Comparison of ENCODE assay signal across 8 mouse cellular contexts in genomic region chr3:153085096-153085788, GRCm38 (mm10).
DNase-seq lines count a peak whose midpoint lies in the region; ATAC-seq and TF ChIP-seq lines count a peak whose summit lies in the region.
"Had no signal": no experiment of that assay in that cellular context is flagged by ENCODE, and none has a peak within 500 bp of the region (broad histone marks: within the 10 kb centered on the region; RNA-seq: fewer than 3 reads in every experiment).

No protein-coding gene starts in this region.

- TF ChIP-seq RAD21 in MEL (IDR thresholded peaks at IDR 0.05; ENCODE audit: low read depth, low read length): no peak

- H3K4me1 ChIP-seq in MEL (ENCODE audit: control insufficient read depth in 1 of 2, insufficient read depth in 2 of 2, low read length in 2 of 2): no peaks in the 10 kb centered on the region
- H3K4me1 ChIP-seq in embryonic facial prominence, embryonic 15.5 days: peaks cover 12% of the 10 kb centered on the region
- H3K4me1 ChIP-seq in hindbrain, embryonic 10.5 days (replicated peaks): peaks cover 32% of the 10 kb centered on the region
- peaks cover 19% of the 10 kb centered on the region for H3K4me1 ChIP-seq in midbrain, embryonic 11.5 days (ENCODE audit: control insufficient read depth, insufficient read depth, low read length)
- H3K4me1 ChIP-seq in stomach, postnatal 0 days (replicated peaks; ENCODE audit: control insufficient read depth, insufficient read depth): peaks cover 3% of the 10 kb centered on the region; the same call in 1 of the 2 replicates

- H3K4me3 ChIP-seq in MEL (ENCODE audit: control insufficient read depth in 1 of 2, insufficient read depth in 1 of 2, low read depth in 2 of 2, low read length in 2 of 2): no peak overlapping the region
- peak overlapping the region; percentile 0; the same call in 1 of the 2 replicates for H3K4me3 ChIP-seq in embryonic facial prominence, embryonic 15.5 days (replicated peaks)
- no peak overlapping the region for H3K4me3 ChIP-seq in hindbrain, embryonic 10.5 days
- no peak overlapping the region for H3K4me3 ChIP-seq in midbrain, embryonic 11.5 days (ENCODE audit: low read depth, low read length)
- H3K4me3 ChIP-seq in stomach, postnatal 0 days (ENCODE audit: low read depth, low read length): no peak overlapping the region
- H3K4me3 ChIP-seq: myocyte had no signal

- no peak for TF ChIP-seq EP300 in MEL (IDR thresholded peaks at IDR 0.05; ENCODE audit: low read depth in 1 of 2, low read length in 2 of 2)
- TF ChIP-seq EP300 in stomach, postnatal 0 days (optimal IDR thresholded peaks at IDR 0.05): no peak

- WGBS in embryonic facial prominence, embryonic 15.5 days: 22% methylated on average over 17 of the region's 17 CpGs
- 57% methylated on average over 17 of the region's 17 CpGs for WGBS in hindbrain, embryonic 10.5 days
- WGBS in midbrain, embryonic 11.5 days: 37% methylated on average over 17 of the region's 17 CpGs
- WGBS in stomach, postnatal 0 days: 42% methylated on average over 17 of the region's 17 CpGs

- H3K4me2 ChIP-seq in embryonic facial prominence, embryonic 15.5 days (replicated peaks): peak overlapping the region; percentile 39
- H3K4me2 ChIP-seq in midbrain, embryonic 11.5 days: peak overlapping the region; percentile 18; the same call in 1 of the 2 replicates
- 0 out of 2 replicates have a peak overlapping the region, but pooled peaks have one; percentile 8 for H3K4me2 ChIP-seq in stomach, postnatal 0 days (replicated peaks; ENCODE audit: low read depth)

- TF ChIP-seq CTCF in MEL (IDR thresholded peaks at IDR 0.05 in 2 of 3, conservative IDR thresholded peaks at IDR 0.05 in 1 of 3; ENCODE audit: control insufficient read depth in 1 of 3, insufficient read depth in 1 of 3, low read depth in 2 of 3, low read length in 3 of 3, poor library complexity in 1 of 3, severe bottlenecking in 1 of 3): no peak
- no peak for TF ChIP-seq CTCF in stomach, postnatal 0 days (IDR thresholded peaks at IDR 0.05; ENCODE audit: low read depth)

- no peak for TF ChIP-seq POLR2A in MEL (IDR thresholded peaks at IDR 0.05; ENCODE audit: control insufficient read depth in 1 of 2, insufficient read depth in 1 of 2, low read depth in 1 of 2, low read length in 2 of 2, poor library complexity in 1 of 2)

- H3K9me3 ChIP-seq in MEL (replicated peaks; ENCODE audit: insufficient read depth, low read length): no peaks in the 10 kb centered on the region
- H3K9me3 ChIP-seq in embryonic facial prominence, embryonic 15.5 days (replicated peaks): no peaks in the 10 kb centered on the region
- no peaks in the 10 kb centered on the region for H3K9me3 ChIP-seq in hindbrain, embryonic 10.5 days
- no peaks in the 10 kb centered on the region for H3K9me3 ChIP-seq in midbrain, embryonic 11.5 days (ENCODE audit: control insufficient read depth, low read length)
- H3K9me3 ChIP-seq in stomach, postnatal 0 days (ENCODE audit: control insufficient read depth, low read length): no peaks in the 10 kb centered on the region

- no peak overlapping the region for H3K9ac ChIP-seq in MEL (ENCODE audit: control insufficient read depth, low read depth, low read length, poor library complexity, severe bottlenecking)
- H3K9ac ChIP-seq in embryonic facial prominence, embryonic 15.5 days: no peak overlapping the region
- H3K9ac ChIP-seq in midbrain, embryonic 11.5 days (ENCODE audit: low read length): 0 out of 2 replicates have a peak overlapping the region, but pooled peaks have one; percentile 25
- no peak overlapping the region for H3K9ac ChIP-seq in stomach, postnatal 0 days (ENCODE audit: low read length)

- peak; percentile 26; the same call in 1 of the 2 replicates for ATAC-seq in embryonic facial prominence, embryonic 15.5 days (ENCODE audit: insufficient number of reproducible peaks, low FRiP score, low TSS enrichment, low read depth)
- peak; percentile 62 for ATAC-seq in midbrain, embryonic 11.5 days (ENCODE audit: low FRiP score)
- ATAC-seq in stomach, postnatal 0 days (ENCODE audit: low FRiP score, low TSS enrichment): no peak

- DNase-seq in MEL (ENCODE audit: low read depth, low spot score): peak; percentile 20
- peak; percentile 57 for DNase-seq in adrenal gland, postnatal 14 days
- peak; percentile 31 for DNase-seq in hindbrain, embryonic 10.5 days (ENCODE audit: low spot score)
- peak; percentile 41 for DNase-seq in layer of hippocampus, adult 9-11 months
- peak; percentile 91 for DNase-seq in midbrain, embryonic 11.5 days (ENCODE audit: low spot score, missing footprints)
- peak; percentile 16 for DNase-seq in stomach, postnatal 0 days (ENCODE audit: low spot score)

- H3K27ac ChIP-seq in MEL (ENCODE audit: control insufficient read depth, low read depth, low read length): no peak overlapping the region
- H3K27ac ChIP-seq in embryonic facial prominence, embryonic 15.5 days (replicated peaks): no peak overlapping the region
- peak overlapping the region; percentile 73 for H3K27ac ChIP-seq in hindbrain, embryonic 10.5 days
- no peak overlapping the region; the same call in 1 of the 2 replicates for H3K27ac ChIP-seq in midbrain, embryonic 11.5 days (ENCODE audit: low read depth, low read length)
- no peak overlapping the region for H3K27ac ChIP-seq in stomach, postnatal 0 days (replicated peaks)

- H3K27me3 ChIP-seq in MEL (ENCODE audit: control insufficient read depth in 1 of 2, insufficient read depth in 2 of 2, low read length in 2 of 2): peaks cover 0 to 1% of the 10 kb centered on the region in 2 experiments; a peak in 1 of 4 replicates
- H3K27me3 ChIP-seq in embryonic facial prominence, embryonic 15.5 days: no peaks in the 10 kb centered on the region
- H3K27me3 ChIP-seq in hindbrain, embryonic 10.5 days (ENCODE audit: insufficient read depth, poor library complexity, severe bottlenecking): 0 out of 2 replicates have a peak, but pooled peaks cover 4% of the 10 kb centered on the region
- H3K27me3 ChIP-seq in midbrain, embryonic 11.5 days (ENCODE audit: control insufficient read depth, insufficient read depth, low read length): no peaks in the 10 kb centered on the region
- no peaks in the 10 kb centered on the region for H3K27me3 ChIP-seq in stomach, postnatal 0 days (ENCODE audit: control insufficient read depth, insufficient read depth, low read length)

- no peaks in the 10 kb centered on the region for H3K79me2 ChIP-seq in MEL (ENCODE audit: control insufficient read depth, insufficient read depth, low read length, poor library complexity)

- H3K36me3 ChIP-seq in MEL (ENCODE audit: control insufficient read depth in 1 of 2, insufficient read depth in 2 of 2, low read length in 2 of 2): no peaks in the 10 kb centered on the region
- no peaks in the 10 kb centered on the region for H3K36me3 ChIP-seq in embryonic facial prominence, embryonic 15.5 days
- H3K36me3 ChIP-seq in hindbrain, embryonic 10.5 days: no peaks in the 10 kb centered on the region
- no peaks in the 10 kb centered on the region for H3K36me3 ChIP-seq in midbrain, embryonic 11.5 days (ENCODE audit: control insufficient read depth, insufficient read depth, low read length)
- no peaks in the 10 kb centered on the region for H3K36me3 ChIP-seq in stomach, postnatal 0 days (ENCODE audit: control insufficient read depth, insufficient read depth, low read length)

TF ChIP-seq in MEL, 35 proteins besides CTCF, POLR2A, EP300 and RAD21:
- TF ChIP-seq CHD1 (IDR thresholded peaks at IDR 0.05; ENCODE audit: low read depth, low read length): no peak
- TF ChIP-seq JUND (IDR thresholded peaks at IDR 0.05; ENCODE audit: low read depth, low read length): no peak
- no peak for TF ChIP-seq ZKSCAN1 (IDR thresholded peaks at IDR 0.05; ENCODE audit: low read depth, low read length)
- TF ChIP-seq ZNF384 (IDR thresholded peaks at IDR 0.05; ENCODE audit: low read depth, low read length): no peak
- no peak for TF ChIP-seq POLR2AphosphoS5 (IDR thresholded peaks at IDR 0.05; ENCODE audit: borderline replicate concordance, low read depth, low read length)
- no peak for TF ChIP-seq SIN3A (IDR thresholded peaks at IDR 0.05; ENCODE audit: low read length)
- TF ChIP-seq GATA1 (IDR thresholded peaks at IDR 0.05; ENCODE audit: low read depth, low read length): no peak
- TF ChIP-seq NRF1 (IDR thresholded peaks at IDR 0.05; ENCODE audit: insufficient read depth, low read depth, low read length, poor library complexity, severe bottlenecking): no peak
- no peak for TF ChIP-seq ZMIZ1 (IDR thresholded peaks at IDR 0.05; ENCODE audit: low read depth, low read length)
- no peak for TF ChIP-seq NELFE (IDR thresholded peaks at IDR 0.05; ENCODE audit: low read depth, low read length)
- TF ChIP-seq MAFK (IDR thresholded peaks at IDR 0.05; ENCODE audit: borderline replicate concordance, low read depth, low read length): no peak
- TF ChIP-seq HCFC1 (IDR thresholded peaks at IDR 0.05; ENCODE audit: low read depth, low read length): no peak
- TF ChIP-seq TBP (IDR thresholded peaks at IDR 0.05; ENCODE audit: low read depth, low read length): no peak
- no peak for TF ChIP-seq TAL1 (IDR thresholded peaks at IDR 0.05; ENCODE audit: low read length)
- no peak for TF ChIP-seq USF1 (IDR thresholded peaks at IDR 0.05; ENCODE audit: low read depth, low read length)
- TF ChIP-seq POLR2AphosphoS2 (IDR thresholded peaks at IDR 0.05; ENCODE audit: low read length): no peak
- TF ChIP-seq MYB (IDR thresholded peaks at IDR 0.05; ENCODE audit: low read depth, low read length): no peak
- TF ChIP-seq KAT2A (conservative IDR thresholded peaks at IDR 0.05; ENCODE audit: low read depth, low read length): no peak
- TF ChIP-seq MEF2A (IDR thresholded peaks at IDR 0.05; ENCODE audit: extremely low read depth, insufficient replicate concordance, low read depth, low read length, poor library complexity, severe bottlenecking): no peak

Comparison
In these comparisons a context has a peak if more than half of its experiments do, and no peak if none do; other contexts are left out.
1. DNase-seq: peak in every context shown above with its lines; median percentile 91 in midbrain, embryonic 11.5 days; 57 in adrenal gland, postnatal 14 days; 41 in layer of hippocampus, adult 9-11 months; 31 in hindbrain, embryonic 10.5 days; 20 in MEL; 16 in stomach, postnatal 0 days.